Mouse (Mus musculus) v-Abl transformed pro-B cells (cell line): ENCODE results near the gene Hoxd4.

ENCODE experiments used
- in situ Hi-C, 2 experiments: fragments of 400-800 bp; cut with MboI; formaldehyde crosslinking; loops; one replicate each; pipeline ENCODE4 v1.15.1; 2025; ENCODE audit not compliant: unreplicated experiment in 2 of 2

Gene Hoxd4

GRCm38 (mm10) chr2:74677106-74677505, 34.6 kb upstream of the Hoxd4 start:
- in situ Hi-C loops: loop anchor here (5.0 to 25.0 kb wide), 3 partner anchors 1085 to 1285 kb away; partner anchors contain the start of gene Chrna1 (in 1 of the 2)

GRCm38 (mm10) chr2:74678891-74679595, 32.7 kb upstream of the Hoxd4 start, which contains the start of gene Hoxd11:
TSS of gene Hoxd11 (plus strand) at chr2:74679557.
- in situ Hi-C loops: loop anchor here (5.0 to 25.0 kb wide), 3 partner anchors 1083 to 1283 kb away; partner anchors contain the start of gene Chrna1 (in 1 of the 2)

DNA sequence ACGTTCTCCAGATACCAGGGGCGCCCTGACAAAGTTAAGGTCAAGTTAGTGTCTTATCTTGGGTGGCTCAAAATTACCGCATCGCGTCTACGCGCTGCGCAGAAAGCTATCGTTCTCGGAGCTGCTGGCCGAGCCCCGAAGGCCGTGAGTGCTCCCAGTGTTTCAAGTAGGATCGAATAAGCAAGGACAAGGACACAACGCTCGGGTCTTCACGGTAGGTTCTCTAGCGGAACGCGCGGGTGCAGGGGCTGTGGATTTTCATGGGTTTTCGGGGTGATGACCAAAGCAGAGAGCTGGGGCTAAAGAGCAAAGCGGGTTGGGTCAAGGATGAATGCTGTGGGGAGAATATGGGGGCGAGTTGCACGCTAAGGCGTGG, 32.1 kb upstream of the Hoxd4 start:
- in situ Hi-C loops: loop anchor here (5.0 to 25.0 kb wide), 3 partner anchors 1083 to 1283 kb away; partner anchors contain the start of gene Chrna1 (in 1 of the 2)

- in situ Hi-C loops: loop anchor here (5.0 to 25.0 kb wide), 3 partner anchors 1082 to 1282 kb away; partner anchors contain the start of gene Chrna1 (in 1 of the 2)
Measured at GRCm38 (mm10) chr2:74679980-74680379, 31.7 kb upstream of the Hoxd4 start.

GRCm38 (mm10) chr2:74680561-74681398, 30.9 kb upstream of the Hoxd4 start:
- in situ Hi-C loops: loop anchor here (25.0 kb wide), 2 partner anchors 1082 to 1282 kb away; no protein-coding TSS in a partner anchor

DNA sequence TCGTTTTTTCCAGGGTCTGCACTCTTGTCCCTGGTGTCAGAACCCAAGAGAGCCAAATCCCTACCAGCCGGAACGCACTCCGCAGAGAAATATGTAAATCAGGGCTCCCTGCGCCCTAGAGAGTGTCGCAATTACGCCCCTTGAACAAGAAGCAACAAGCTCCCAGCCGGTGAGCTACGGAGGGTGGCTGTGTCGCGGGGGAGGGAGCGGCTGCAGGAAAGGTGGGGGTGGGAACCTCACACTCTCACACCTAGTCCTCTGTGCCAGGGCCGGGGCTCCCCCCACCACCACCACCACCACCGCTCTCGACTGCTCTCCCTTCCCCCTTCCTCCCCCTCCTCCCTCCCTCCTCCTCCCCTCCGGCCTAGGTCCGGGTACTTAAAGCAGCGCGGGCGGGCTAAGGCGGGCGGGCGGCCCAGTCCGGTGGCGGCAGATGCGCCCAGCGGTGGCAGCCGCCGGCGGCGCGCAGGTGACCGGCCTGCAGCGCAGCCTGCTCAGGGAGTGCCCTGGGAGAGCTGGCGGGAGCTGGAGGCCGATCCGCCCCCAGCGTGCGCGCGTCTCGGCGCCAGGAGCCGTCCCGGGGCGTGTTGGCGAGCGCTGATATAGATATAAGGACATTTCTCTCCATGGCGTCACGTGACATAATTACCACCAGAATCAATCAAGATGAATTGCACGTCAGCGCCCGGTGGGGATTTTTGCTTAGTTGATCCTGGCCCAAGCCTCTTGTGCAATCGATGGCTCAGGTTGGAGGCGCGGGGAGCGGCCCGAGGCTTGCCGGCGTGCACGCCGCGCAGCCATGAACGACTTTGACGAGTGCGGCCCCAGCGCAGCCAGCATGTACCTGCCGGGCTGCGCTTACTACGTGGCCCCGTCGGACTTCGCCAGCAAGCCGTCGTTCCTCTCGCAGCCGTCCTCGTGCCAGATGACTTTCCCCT, 29.9 kb upstream of the Hoxd4 start:
- in situ Hi-C loops: loop anchor here (25.0 kb wide), 2 partner anchors 1080 to 1280 kb away; no protein-coding TSS in a partner anchor

DNA sequence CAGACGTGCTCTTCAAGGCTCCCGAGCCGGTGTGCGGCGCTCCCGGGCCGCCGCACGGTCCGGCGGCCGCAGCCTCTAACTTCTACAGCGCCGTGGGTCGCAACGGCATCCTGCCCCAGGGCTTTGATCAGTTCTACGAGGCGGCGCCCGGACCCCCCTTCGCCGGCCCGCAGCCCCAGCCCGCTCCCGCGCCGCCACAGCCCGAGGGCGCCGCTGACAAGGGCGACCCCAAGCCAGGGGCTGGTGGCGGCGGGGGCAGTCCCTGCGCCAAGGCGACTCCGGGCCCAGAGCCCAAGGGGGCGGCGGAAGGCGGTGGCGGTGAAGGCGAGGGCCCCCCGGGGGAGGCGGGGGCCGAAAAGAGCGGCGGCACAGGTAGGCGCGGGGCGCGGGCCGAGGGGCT, 28.9 kb upstream of the Hoxd4 start:
- in situ Hi-C loops: loop anchor here (25.0 kb wide), 2 partner anchors 1080 to 1280 kb away; no protein-coding TSS in a partner anchor

DNA sequence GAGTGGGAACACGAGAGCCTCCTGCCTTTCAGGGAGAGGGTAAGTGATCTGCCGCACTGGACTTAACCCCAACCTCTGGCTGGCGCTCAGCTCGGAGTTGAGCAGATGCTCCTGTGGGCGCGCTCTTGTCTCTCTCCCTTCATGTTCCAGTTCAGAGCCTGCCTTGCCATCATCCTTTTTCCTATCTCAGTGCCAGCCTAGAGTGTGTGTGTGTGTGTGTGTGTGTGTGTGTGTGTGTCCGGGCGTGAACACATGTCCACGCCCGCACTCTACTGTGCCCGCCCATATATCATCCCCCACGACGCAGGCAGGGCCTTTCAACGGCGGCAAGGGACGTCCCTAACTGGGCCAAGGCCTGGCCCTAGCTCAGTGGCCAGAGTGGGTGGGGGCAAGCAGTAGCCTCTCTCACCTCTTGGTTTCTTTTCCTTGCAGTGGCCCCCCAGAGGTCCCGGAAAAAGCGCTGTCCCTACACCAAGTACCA, 28.2 kb upstream of the Hoxd4 start:
- in situ Hi-C loops: loop anchor here (25.0 kb wide), 2 partner anchors 1079 to 1279 kb away; no protein-coding TSS in a partner anchor

- in situ Hi-C loops: loop anchor here (25.0 kb wide), 2 partner anchors 1078 to 1278 kb away; no protein-coding TSS in a partner anchor
Measured at GRCm38 (mm10) chr2:74684106-74684505, 27.6 kb upstream of the Hoxd4 start.

- in situ Hi-C loops: loop anchor here (25.0 kb wide), 2 partner anchors 1077 to 1277 kb away; no protein-coding TSS in a partner anchor
Measured at GRCm38 (mm10) chr2:74685059-74685603, 26.6 kb upstream of the Hoxd4 start.

- in situ Hi-C loops: loop anchor here (25.0 kb wide), 2 partner anchors 1076 to 1276 kb away; no protein-coding TSS in a partner anchor
Measured at GRCm38 (mm10) chr2:74686301-74686987, 25.3 kb upstream of the Hoxd4 start.

DNA sequence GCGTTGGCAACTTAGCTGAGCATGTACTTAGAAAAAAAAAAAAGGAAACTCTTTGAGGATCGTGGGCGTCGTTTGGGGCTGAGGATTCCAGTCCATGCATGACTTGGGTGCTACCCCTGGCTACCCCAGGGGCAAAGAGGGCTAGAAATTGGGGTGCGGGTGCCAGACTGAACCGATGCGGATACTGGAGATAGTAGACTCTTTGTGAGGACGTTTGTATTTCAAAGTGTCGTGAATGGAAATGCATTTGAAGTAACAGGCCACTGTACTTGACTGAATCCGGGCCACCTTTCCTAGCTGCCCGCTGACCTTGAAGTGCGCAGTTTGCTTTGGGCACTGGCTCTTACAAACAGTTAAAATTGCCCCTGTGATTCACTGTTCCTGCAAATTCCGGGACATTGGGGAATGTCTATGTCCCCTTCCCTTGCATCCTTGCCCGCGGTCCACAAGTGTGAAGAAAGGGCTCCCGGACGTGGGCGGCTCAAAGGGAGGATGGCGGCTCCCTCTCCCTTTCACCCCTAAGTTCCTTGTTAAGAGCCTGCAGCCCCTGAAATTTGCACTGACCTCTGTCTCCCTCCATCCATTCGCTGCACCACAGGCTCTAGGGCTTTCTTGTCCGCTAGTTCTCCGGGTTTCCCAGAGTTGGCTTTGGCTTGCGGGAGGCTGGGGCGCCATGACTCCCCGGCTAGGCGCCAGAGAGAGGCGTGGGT, 24.6 kb upstream of the Hoxd4 start:
- in situ Hi-C loops: loop anchor here (25.0 kb wide), 2 partner anchors 1075 to 1275 kb away; no protein-coding TSS in a partner anchor

DNA sequence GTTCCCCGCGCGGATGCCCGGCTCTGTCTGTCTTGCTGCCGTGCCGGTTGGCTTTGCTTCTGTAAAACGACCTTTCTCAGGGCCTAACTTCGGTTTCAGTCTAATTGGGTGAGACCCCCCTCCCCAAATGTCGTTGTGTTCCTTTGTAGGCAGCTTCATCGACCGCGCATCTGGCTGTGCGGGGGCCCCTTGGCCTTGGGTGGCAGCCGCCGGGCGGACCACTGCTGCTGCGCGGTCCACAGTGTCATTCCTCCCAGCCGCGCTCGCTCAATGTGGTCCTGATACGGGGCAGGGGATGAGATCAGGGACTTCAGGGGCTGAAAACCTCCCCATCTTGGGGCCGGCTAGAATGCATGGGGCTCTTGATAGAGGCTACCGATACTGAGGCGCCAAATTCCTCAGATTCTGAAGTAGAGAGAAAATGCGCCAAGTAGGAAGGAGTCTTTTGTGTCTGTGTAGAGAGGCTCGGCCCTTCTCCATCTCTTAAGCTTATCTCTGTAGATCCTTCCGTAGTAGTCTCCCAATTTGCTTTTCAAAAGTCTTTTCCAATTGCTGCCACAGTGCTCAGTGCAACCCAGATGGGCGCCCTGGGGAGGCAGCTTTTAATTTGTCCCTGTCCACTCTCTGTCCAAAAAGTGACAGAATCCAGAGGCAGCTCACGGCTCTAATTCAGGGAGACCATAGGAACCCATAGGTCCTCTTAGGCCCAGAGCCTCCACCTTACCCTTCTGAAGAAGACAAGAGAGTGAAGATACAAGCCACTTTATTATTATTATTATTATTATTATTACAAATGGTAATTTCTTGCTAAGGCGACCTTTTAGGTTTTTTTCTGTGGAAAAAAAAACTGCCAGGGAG, 23.8 kb upstream of the Hoxd4 start:
- in situ Hi-C loops: loop anchor here (25.0 kb wide), 2 partner anchors 1074 to 1274 kb away; no protein-coding TSS in a partner anchor

DNA sequence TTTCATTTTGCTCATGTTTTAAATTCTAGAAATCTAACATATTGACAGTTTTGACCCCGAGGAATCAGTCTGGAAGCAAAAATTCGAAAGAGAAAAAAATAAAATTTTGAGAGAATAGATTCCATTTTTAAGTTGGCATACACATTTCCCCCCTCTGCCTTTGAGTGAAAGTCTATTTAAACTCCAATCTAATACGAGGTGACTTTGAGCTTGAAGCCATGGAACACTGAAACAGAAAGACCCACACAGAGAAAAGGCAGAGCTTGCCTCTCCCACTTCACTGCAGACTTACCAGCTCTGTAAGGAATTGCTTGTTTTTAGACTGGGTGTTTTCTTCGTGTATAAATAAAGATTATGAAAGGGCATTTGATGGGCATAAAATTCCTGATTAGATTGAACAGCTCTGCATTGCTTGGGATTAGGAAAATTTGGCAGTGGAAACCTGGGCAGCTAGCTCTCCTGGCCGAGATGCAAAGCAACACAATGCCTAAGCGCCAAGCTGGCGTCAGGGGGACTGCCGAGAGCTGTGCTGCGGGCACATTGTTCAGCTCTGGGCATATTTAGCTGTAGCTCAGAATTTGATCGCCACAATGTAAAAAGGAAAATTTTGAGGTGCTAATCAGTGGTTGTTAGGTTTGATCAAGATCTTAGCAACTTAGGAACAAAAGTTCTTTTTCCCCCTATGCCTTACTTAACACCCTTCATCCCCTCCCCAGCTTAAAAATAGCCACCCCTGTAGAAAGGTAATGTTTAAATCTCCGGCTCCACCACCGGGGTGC, 22.7 kb upstream of the Hoxd4 start:
- in situ Hi-C loops: loop anchor here (25.0 kb wide), 2 partner anchors 1073 to 1273 kb away; no protein-coding TSS in a partner anchor

- in situ Hi-C loops: loop anchor here (25.0 kb wide), 2 partner anchors 1073 to 1273 kb away; no protein-coding TSS in a partner anchor
Measured at GRCm38 (mm10) chr2:74689574-74690337, 22.0 kb upstream of the Hoxd4 start.
